Mouse (Mus musculus): Measurements from ENCODE around the gene Pcolce2.

Pcolce2 gene

DNA sequence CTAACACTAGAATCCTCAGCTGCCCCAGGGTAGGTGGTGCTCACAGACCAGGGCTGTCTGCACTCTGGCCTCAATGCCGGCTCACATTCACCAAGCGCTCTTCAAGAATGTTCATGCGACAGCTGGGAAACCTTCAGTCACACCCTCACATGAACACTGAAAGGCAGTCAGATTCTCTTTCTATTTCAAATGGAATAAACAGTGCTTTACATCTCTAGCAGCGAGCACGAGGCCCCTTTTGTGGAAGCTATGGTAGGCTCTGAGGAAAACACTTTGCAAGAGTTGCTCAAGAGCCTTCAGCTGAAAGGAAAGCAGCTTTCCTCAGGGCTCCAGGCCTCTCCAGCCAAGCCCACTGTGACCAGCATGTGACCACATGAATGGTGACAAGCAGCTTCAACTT lies 68.0 kb downstream of the Pcolce2 start:
- DNase-seq (ENCODE audit: extremely low spot score) = no peak

GRCm38 (mm10) chr9:95708943-95709342 lies 71.5 kb downstream of the Pcolce2 start:
- no peak for DNase-seq (ENCODE audit: extremely low spot score)

DNA sequence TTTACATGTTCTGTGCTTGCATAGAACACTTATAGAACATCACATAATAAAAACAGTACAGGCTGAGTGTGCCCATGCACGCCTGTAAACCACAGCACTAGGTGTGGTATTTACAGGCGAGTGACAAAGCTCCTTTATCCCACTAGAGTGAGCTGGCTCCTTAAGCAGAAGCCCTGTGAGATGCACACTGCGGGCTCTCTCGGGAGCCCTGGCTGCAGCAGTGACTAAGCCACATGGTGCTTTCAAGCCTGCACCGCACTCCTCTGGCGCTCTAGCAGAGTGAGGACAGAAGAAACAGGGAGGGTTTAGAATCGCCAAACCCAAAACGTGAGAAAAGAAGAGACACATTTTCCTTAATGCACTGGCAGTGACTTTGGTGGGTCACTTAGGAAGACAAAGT lies 75.2 kb downstream of the Pcolce2 start:
- peak; percentile 5 for DNase-seq (ENCODE audit: extremely low spot score)

GRCm38 (mm10) chr9:95736238-95736637 lies 98.8 kb downstream of the Pcolce2 start:
- no peak for DNase-seq (ENCODE audit: extremely low spot score)

GRCm38 (mm10) chr9:95744845-95745613 lies 107.6 kb downstream of the Pcolce2 start:
- no peak for DNase-seq (ENCODE audit: extremely low spot score)

DNA sequence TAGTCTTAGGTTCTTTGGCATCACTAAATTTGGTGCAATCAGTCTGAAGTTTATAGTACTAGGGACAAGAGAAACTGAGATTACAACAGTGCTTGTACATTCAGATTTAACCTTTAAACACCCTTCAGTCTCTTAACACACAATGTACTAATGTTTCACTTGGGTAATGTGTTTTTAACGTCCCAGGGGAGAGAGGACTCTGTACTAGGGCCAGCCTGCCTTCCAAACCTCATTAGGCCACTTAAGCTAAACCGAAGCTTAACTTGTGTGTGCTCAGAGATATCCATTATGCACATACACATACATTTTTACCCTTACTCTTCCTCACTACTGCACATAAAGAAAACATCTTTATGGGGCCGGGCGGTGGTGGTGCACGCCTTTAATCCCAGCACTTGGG lies 109.9 kb downstream of the Pcolce2 start:
- no peak for DNase-seq (ENCODE audit: extremely low spot score)

Measured in embryo, embryonic 9.5 days (tissue).